Mouse (Mus musculus): ENCODE results near the gene Ugt8a.

Ugt8a gene

GRCm38 (mm10) chr3:125938092-125938755, at the start of gene Ugt8a:
Ugt8a (minus strand) TSS chr3:125938619.
- CTCF ChIA-PET: no interaction called here

GRCm38 (mm10) chr3:125986639-125987038, 48.2 kb upstream of the Ugt8a start:
- CTCF ChIA-PET: no interaction called here

GRCm38 (mm10) chr3:125983707-125984420, 45.4 kb upstream of the Ugt8a start:
- CTCF ChIA-PET: no interaction called here

GRCm38 (mm10) chr3:125979475-125979874, 41.1 kb upstream of the Ugt8a start:
- CTCF ChIA-PET: no interaction called here

GRCm38 (mm10) chr3:125975899-125976298, 37.5 kb upstream of the Ugt8a start:
- CTCF ChIA-PET: no interaction called here

- CTCF ChIA-PET: no interaction called here
Measured at GRCm38 (mm10) chr3:125969458-125969857, 31.0 kb upstream of the Ugt8a start.

GRCm38 (mm10) chr3:125956196-125956885, 17.9 kb upstream of the Ugt8a start:
- CTCF ChIA-PET: no interaction called here

- CTCF ChIA-PET: no interaction called here
Measured at GRCm38 (mm10) chr3:125954881-125955280, 16.5 kb upstream of the Ugt8a start.

- CTCF ChIA-PET: no interaction called here
Measured at GRCm38 (mm10) chr3:125940811-125941210, 2.4 kb upstream of the Ugt8a start.

GRCm38 (mm10) chr3:125938756-125939109, 314 bp upstream of the Ugt8a start:
- CTCF ChIA-PET: no interaction called here

GRCm38 (mm10) chr3:125937536-125938091, 805 bp downstream of the Ugt8a start:
- CTCF ChIA-PET: no interaction called here

- CTCF ChIA-PET: no interaction called here
Measured at GRCm38 (mm10) chr3:125935796-125936195, 2.6 kb downstream of the Ugt8a start.

GRCm38 (mm10) chr3:125932594-125933237, 5.7 kb downstream of the Ugt8a start:
- CTCF ChIA-PET: no interaction called here

- CTCF ChIA-PET: no interaction called here
Measured at GRCm38 (mm10) chr3:125931059-125931458, 7.4 kb downstream of the Ugt8a start.

- CTCF ChIA-PET: no interaction called here
Measured at GRCm38 (mm10) chr3:125920876-125921275, 17.5 kb downstream of the Ugt8a start.

GRCm38 (mm10) chr3:125898976-125899375, 39.4 kb downstream of the Ugt8a start:
- CTCF ChIA-PET: no interaction called here

GRCm38 (mm10) chr3:125887109-125887508, 51.3 kb downstream of the Ugt8a start:
- CTCF ChIA-PET: no interaction called here

GRCm38 (mm10) chr3:125884879-125885278, 53.5 kb downstream of the Ugt8a start:
- CTCF ChIA-PET: no interaction called here

- CTCF ChIA-PET: no interaction called here
Measured at GRCm38 (mm10) chr3:125884423-125884822, 54.0 kb downstream of the Ugt8a start.

- CTCF ChIA-PET: no interaction called here
Measured at GRCm38 (mm10) chr3:125883009-125883408, 55.4 kb downstream of the Ugt8a start.

- CTCF ChIA-PET: no interaction called here
Measured at GRCm38 (mm10) chr3:125881835-125882234, 56.6 kb downstream of the Ugt8a start.

GRCm38 (mm10) chr3:125874371-125874770, 64.0 kb downstream of the Ugt8a start:
- CTCF ChIA-PET: no interaction called here
